Mouse (Mus musculus): ENCODE measurements around the gene Atxn1.

Atxn1 gene

GRCm38 (mm10) chr13:45775516-45775915 is 189.3 kb downstream of the Atxn1 start:
- DNase-seq (ENCODE audit: low spot score), result no peak

GRCm38 (mm10) chr13:45773381-45774168 is 191.2 kb downstream of the Atxn1 start:
- DNase-seq (ENCODE audit: low spot score), result no peak

- no peak for DNase-seq (ENCODE audit: low spot score)
Measured at GRCm38 (mm10) chr13:45769757-45770156, 195.1 kb downstream of the Atxn1 start.

DNA sequence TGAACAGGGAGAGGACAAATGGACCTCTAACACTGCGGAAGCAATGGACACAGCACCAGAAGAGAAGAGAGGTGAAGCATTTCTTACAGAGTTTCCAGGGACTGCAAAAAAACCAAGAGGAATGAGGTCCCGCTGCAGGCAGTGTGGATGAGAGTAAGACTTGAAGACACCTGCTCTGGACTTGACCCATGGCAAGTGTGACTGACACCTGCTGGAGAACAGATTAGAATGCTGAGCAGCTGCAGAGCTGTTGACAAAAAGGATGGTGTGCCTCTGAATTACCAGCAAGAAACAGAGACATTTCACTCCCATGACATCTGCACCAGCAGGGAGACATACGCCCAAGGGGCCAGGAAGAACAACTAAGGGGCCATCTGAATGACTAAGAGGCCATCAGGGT is 196.6 kb downstream of the Atxn1 start:
- DNase-seq (ENCODE audit: low spot score), result no peak

DNA sequence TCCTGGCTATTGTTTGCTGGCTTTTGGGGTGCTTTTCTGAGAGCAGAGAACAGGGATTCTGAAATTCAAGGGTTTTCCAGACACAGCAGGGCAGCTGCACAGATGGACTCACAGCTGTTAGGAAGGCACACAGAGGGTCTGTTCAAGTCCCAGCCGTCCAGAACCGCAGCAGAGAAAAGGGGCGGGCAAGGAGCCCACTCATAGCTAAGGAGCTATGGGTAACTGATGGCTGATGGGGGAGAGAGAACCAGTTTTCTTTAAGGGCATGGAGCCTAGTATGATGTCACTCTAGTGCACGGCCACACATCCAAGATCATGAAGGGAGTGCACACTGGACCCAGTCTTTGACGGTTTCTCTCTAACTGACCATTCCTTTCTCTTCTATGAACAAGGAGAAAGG is 200.5 kb downstream of the Atxn1 start:
- DNase-seq (ENCODE audit: low spot score), result no peak

- no peak for DNase-seq (ENCODE audit: low spot score)
Measured at GRCm38 (mm10) chr13:45762278-45762677, 202.5 kb downstream of the Atxn1 start.

DNA sequence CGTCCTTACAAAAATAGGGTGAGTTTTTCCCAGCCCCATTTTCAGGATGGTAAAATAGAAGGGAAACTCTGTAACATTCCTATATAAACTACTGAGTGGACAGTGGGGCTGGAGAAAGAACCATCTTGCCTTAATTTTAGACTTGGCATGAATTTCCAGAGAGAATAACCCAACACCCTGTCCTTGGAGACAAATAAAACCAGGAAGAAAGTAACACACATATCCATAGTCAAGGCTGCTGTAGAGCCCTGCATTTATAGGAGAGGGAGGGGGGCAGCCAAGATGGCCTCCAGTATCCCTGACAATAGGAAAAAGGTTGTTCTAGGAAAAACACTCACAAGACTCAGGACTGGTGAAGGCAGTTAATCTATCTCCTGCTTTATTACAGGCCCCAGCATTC is 210.3 kb downstream of the Atxn1 start:
- DNase-seq (ENCODE audit: low spot score), result no peak

DNA sequence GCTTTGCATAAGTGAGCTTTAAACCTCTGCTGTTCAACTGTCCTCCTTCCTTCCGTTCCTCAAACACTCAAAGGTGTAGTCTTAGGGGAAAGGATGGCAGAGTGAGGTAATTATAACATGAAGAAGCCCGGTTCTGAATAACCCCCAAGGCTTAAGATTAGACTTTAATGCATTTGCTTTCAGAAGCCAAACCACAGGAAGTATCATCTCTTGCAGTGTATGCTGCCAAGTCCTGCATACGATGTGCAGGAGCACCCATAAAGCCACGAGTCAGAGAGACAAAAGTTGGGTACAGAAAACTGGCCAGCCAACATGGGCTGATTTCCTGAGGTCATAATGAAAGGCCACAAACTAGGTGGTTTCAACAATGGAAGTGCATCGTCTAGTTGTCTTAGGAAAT is 212.3 kb downstream of the Atxn1 start:
- no peak for DNase-seq (ENCODE audit: low spot score)

DNA sequence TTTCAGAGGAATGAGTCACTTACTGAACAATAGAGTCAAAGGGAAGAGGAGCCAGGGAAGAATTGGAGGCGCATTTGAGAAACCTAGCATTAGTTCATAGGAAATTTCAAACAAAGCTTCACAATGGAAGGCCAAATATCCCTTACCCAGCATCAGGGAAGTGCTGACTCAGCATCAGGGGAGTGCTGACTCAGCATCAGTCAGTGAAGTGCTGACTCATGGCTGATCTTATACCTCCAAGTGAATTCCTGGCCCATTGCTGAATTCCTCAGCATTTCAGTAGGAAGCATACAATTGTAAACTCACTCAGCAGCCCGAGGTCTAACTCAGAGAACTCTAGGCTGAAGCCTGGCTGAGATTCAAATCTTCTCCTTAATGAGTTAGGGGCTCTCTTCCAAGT is 213.6 kb downstream of the Atxn1 start:
- no peak for DNase-seq (ENCODE audit: low spot score)

- no peak for DNase-seq (ENCODE audit: low spot score)
Measured at GRCm38 (mm10) chr13:45750627-45751026, 214.2 kb downstream of the Atxn1 start.

- DNase-seq (ENCODE audit: low spot score), result no peak
Measured at GRCm38 (mm10) chr13:45749937-45750336, 214.9 kb downstream of the Atxn1 start.

DNA sequence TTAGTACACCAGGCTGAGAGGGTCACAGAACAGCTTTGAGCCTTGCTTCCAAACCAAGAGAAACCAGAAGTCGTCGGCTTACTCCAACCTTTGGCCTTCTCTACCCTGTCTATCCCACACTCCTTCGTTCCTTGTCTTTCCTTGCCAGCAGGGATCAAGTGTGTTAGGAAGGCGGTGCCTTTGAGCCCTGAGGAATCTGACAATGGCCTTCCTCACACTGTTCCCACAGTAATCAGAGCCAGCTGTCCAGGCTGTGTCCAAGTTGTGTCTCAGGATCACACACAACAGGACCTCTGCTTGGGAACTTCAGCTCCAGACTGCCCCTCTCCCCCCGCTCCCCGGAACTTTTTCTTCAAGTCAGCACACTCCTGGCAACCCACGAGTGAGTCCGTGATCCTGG is 215.6 kb downstream of the Atxn1 start:
- DNase-seq (ENCODE audit: low spot score), result no peak

GRCm38 (mm10) chr13:45748691-45749090 is 216.1 kb downstream of the Atxn1 start:
- peak; percentile 21 for DNase-seq (ENCODE audit: low spot score)

DNA sequence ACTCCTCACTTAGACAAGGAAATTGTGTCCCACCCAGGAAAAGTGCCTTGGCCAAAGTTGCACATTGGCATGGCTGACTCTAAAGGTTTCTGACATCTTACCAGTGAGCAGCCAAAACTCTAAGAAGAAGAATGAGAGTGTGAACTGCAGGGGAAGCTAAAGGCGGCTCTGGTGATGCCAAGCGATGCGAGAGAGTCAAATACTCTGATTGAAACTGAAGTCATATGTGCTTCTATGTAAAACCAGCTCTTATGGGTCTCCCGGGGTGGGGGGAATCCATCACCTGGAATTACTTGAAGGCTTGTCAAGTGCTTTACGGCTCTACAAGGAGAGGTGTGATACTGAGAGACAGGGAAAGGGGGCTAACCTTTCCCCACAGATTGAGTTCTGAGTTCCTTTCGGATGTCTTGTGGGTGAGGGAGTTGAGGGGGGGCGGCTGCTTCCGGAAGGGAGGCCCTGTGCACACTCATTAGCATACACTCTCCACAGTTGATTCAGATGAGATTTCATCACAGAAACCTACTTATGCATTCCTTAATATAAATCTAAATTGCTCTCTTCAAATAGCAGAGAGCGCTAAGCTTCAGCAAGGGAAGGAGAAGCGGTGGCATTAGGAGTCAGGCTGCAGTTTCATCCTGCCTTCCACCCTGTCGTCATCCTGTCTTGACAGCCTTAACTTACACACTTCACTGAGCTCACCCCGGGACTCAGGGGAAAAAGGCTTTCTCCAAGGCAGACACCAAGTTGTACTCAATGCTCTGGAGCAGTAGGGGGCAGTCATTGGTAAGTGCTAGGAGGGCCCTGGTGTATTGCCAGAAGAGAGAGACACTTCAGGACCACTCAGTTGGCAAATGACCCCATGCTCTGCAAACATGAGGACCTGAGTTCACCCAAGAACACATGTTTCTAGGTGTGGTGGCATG is 218.7 kb downstream of the Atxn1 start:
- no peak for DNase-seq (ENCODE audit: low spot score)

GRCm38 (mm10) chr13:45744803-45745432 is 219.9 kb downstream of the Atxn1 start:
- no peak for DNase-seq (ENCODE audit: low spot score)

GRCm38 (mm10) chr13:45743848-45744247 is 221.0 kb downstream of the Atxn1 start:
- no peak for DNase-seq (ENCODE audit: low spot score)

DNA sequence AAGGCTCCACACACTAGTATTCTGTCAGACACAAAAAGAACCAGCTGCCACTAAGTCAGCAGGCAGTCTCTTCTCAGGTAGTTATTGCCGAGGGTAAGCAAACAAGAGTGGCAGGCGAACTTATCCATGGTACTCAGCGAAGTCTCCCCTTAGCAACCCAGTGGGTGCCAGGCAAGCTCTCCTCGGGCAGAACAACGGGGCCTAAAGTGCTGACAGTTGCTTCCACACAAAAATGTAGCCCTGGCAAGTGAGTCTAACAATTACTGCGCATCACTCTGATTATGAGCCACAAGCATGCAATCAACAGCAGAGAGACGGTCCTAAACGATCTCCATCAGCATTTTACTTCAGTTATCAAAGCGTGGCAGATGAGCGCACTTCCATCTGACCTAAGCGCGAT is 224.4 kb downstream of the Atxn1 start:
- DNase-seq (ENCODE audit: low spot score), result no peak

DNA sequence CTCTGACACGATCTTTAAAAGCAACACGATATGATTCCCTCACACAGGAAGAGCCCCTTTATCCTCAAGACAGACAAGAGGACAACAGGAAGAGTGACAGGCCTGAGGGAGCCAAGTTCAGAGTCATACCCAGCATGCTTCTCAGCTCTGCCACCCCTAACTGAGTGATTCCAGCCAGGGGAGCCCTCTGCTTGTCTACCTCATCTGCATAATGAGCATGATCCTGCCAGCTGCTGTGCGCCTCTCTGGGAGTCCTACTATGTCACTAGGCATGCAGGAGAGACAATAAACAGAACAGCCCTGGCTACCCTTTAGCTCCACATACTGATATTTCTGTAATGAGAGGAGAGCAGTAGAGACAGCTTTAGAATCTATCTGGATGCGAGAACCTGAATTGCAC is 228.6 kb downstream of the Atxn1 start:
- DNase-seq (ENCODE audit: low spot score), result no peak

DNA sequence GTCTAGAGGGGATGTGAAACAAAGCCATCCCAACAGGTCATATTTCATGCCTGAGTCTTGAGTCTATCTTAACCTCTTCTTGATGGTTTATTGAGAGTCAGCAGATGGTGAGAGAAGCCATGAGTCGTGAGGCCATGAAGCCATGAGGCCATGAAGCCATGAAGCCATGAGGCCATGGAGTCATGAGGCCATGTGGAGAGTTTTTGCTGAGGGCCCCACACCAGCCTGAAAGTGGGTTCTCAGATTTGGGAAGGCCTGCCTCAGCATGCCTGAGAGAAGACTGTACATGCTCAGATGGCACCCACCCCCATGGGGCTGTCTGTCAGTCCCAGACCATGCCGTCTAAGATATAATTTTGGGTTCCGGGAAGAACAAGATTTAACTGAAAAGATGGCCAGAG is 229.0 kb downstream of the Atxn1 start:
- DNase-seq (ENCODE audit: low spot score), result no peak

DNA sequence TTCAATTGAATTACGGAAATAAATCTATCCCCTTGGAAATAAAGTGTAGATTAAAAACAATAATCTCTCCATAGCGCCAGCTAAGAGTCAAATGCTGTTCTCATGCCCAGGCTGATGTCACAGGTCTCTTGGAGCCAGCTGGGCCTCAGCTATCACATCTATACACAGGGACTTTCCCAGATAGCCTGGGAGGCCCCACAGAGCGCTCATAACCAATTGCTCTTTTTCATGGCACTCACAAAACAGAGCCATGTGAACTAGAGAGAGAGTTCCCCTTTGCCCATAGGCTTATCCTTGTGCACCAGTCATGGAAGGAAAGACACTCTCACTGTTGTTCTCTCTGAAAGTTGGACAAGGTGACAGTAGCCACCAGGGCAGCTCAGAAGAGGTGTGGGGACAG is 230.3 kb downstream of the Atxn1 start:
- DNase-seq (ENCODE audit: low spot score), result no peak

GRCm38 (mm10) chr13:45732590-45732989 is 232.2 kb downstream of the Atxn1 start:
- DNase-seq (ENCODE audit: low spot score), result no peak

DNA sequence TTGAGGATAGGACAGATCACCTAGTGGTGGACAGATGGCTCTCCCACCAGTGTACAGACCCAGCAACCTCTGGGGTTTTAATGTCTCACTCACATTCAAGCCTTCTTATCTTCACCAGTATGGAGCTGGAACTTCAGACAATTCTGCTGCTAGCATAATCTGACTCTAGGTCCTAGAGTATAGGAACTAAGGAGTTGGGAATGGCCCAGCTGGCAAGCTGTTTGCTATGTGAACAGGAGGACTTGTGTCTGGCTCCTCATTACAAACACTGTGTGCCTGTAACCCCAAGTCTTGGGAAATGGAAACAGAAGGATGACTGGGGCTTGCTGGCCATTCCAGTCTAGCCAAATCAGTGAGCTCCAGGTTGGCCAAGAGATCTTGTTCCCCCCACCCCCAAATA is 237.9 kb downstream of the Atxn1 start:
- DNase-seq (ENCODE audit: low spot score), result no peak

DNA sequence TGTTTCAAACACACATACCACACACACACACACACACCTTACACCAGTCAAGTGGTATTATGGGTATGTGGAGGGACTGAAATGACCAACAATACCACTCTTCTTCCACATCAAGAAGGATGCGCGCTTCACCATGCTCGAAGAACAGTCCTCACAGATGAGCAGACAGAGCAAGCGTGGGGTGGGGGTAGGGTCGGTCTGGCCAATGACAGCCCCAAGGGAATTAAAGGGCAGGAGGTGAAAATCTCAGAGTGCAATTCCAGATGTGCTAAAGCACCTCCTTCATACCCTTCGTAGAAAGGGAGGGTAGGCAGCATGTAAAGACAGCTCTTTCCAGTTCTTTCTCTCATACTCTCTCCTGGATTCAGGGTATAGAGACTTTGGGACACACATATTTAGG is 238.6 kb downstream of the Atxn1 start:
- DNase-seq (ENCODE audit: low spot score), result no peak

Measured in MN1 (cell line).